Mouse (Mus musculus): Measurements from ENCODE around the gene Dnm3. TPM values are rescaled to one million over a fixed set of nuclear protein-coding genes. Genes with fewer than 3 reads are reported as not detected.
A peak's percentile ranks its signal among the peaks of the same experiment; 100 is the strongest.

The Dnm3 gene
- polyA plus RNA-seq, 1 experiment from 2014 or later: 25.7 TPM

GRCm38 (mm10) chr1:162274674-162275248 lies 203.1 kb downstream of the Dnm3 start:
- H3K36me3 ChIP-seq: no peaks in the 10 kb centered on the region
- no peak overlapping the region for H3K4me2 ChIP-seq (replicated peaks)
- H3K27ac ChIP-seq: no peak overlapping the region
- no peak overlapping the region for H3K4me3 ChIP-seq
- no peaks in the 10 kb centered on the region for H3K4me1 ChIP-seq
- WGBS: 90% methylated on average over 11 of the region's 11 CpGs
- H3K9me3 ChIP-seq (replicated peaks): no peaks in the 10 kb centered on the region
- no peak for ATAC-seq (ENCODE audit: low FRiP score)
- H3K27me3 ChIP-seq: no peaks in the 10 kb centered on the region
- no peak overlapping the region for H3K9ac ChIP-seq

DNA sequence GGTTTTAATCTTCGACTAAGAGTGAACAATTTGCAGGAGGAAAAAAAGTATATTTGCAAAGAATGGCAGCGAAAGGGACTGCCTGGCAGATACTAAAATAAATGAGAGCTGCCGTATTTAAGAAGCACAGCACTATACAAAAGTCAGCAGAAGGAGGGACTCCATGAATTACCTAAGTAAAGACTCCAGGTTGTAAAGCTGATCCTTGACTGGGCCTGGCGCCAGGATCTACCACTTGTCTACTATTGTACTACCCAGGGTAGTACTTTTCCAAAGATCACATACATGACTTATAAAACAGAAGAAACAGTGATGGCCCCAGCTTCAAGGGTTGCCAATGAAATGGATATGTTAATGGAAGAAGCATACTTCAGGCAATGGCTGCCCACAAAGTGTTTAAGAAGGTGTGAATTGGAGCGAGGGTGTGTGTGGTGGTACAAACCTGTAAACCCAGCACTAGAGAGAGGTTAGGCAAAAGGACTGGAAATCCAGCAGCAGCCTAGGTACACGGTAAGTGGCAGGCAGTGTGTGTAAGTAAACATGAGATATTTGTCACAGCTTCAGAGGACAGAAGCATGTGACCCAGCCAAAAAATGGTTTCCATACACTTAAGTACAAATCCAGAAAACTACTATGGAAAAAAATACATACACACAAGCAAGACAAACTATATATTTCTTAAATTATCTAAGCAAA lies 220.8 kb downstream of the Dnm3 start:
- Histone ChIP-seq H3K4me1 (peaks cover 14% of the 10 kb centered on the region), H3K27ac (no peak overlapping the region), H3K36me3 (no peaks in the 10 kb centered on the region), H3K9me3 (replicated peaks) (no peaks in the 10 kb centered on the region), H3K9ac (no peak overlapping the region), H3K4me2 (replicated peaks) (no peak overlapping the region), H3K4me3 (no peak overlapping the region), H3K27me3 (no peaks in the 10 kb centered on the region)
- no peak for ATAC-seq (ENCODE audit: low FRiP score)
- 90% methylated on average over 6 of the region's 6 CpGs for WGBS

- WGBS: 24% methylated on average over 5 of the region's 5 CpGs
- Histone ChIP-seq H3K36me3 (no peaks in the 10 kb centered on the region), H3K27ac (peak overlapping the region; percentile 40; the same call in 1 of the 2 replicates), H3K27me3 (no peaks in the 10 kb centered on the region), H3K4me2 (replicated peaks) (no peak overlapping the region), H3K4me1 (peaks cover 14% of the 10 kb centered on the region), H3K4me3 (no peak overlapping the region), H3K9me3 (replicated peaks) (no peaks in the 10 kb centered on the region), H3K9ac (no peak overlapping the region)
- ATAC-seq (ENCODE audit: low FRiP score): peak; percentile 84
Measured at GRCm38 (mm10) chr1:162254944-162255343, 222.9 kb downstream of the Dnm3 start.

DNA sequence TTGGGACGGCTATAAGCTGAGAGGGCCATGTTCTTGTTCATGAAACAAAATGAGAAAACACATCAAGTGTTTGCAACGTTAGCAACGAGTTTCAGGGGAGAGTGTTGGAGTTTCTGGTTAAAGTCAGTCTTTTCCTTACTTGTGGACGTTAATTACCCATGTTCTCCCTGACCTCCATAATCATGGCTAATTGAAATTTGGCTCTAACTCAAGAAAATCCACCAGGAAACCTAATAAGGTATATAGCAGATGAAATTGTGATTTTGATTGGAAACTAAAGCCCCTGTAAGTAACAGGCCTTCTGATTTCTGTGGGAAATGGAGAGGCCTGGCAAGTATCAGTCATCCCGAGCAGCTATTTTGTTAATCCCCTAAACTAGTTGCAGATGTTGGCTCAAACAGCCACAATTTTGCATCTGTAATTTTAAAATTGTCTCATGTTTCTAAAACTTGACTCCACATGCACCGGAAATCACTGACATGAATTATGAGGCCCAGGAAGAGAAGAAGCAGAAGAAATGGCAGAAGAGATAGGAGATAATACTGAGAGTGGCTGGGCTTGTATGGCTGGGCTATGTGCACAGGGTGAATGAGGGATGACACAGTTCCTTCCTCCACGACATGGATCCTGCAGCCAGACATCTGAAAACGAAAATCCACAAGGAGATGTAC lies 223.7 kb downstream of the Dnm3 start:
- Histone ChIP-seq H3K4me3 (no peak overlapping the region), H3K9me3 (replicated peaks) (no peaks in the 10 kb centered on the region), H3K27me3 (no peaks in the 10 kb centered on the region), H3K9ac (no peak overlapping the region), H3K27ac (peak overlapping the region; percentile 64; the same call in 1 of the 2 replicates), H3K4me1 (peaks cover 14% of the 10 kb centered on the region), H3K4me2 (replicated peaks) (no peak overlapping the region), H3K36me3 (no peaks in the 10 kb centered on the region)
- 73% methylated on average over 8 of the region's 8 CpGs for WGBS
- ATAC-seq (ENCODE audit: low FRiP score): no peak

DNA sequence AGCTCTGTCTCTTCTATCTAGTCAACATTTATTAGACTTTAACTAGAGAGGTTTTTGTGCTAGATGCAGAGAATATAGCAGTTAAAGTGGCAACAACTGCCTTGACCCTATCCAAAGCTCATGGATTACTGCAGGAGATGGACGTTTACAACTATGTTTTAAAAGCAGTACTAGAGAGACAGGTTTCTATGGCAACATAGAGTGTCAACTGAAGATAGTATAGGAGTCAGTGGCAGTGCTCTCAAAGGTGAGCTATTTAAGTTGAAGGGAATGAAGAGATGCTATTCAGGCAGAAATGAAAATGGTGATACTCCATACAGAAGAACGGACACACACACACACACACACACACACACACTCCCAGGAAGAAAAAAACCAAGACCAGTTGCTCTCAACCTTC lies 225.0 kb downstream of the Dnm3 start:
- no peak overlapping the region for H3K4me2 ChIP-seq (replicated peaks)
- no peak overlapping the region for H3K9ac ChIP-seq
- no peak overlapping the region for H3K27ac ChIP-seq
- 80% methylated on average over 2 of the region's 2 CpGs for WGBS
- H3K36me3 ChIP-seq: no peaks in the 10 kb centered on the region
- H3K4me1 ChIP-seq: peaks cover 14% of the 10 kb centered on the region
- H3K9me3 ChIP-seq (replicated peaks): no peaks in the 10 kb centered on the region
- no peak overlapping the region for H3K4me3 ChIP-seq
- H3K27me3 ChIP-seq: no peaks in the 10 kb centered on the region
- no peak for ATAC-seq (ENCODE audit: low FRiP score)

GRCm38 (mm10) chr1:162247216-162247615 lies 230.6 kb downstream of the Dnm3 start:
- Histone ChIP-seq H3K4me1 (no peaks in the 10 kb centered on the region), H3K36me3 (no peaks in the 10 kb centered on the region), H3K9me3 (replicated peaks) (no peaks in the 10 kb centered on the region), H3K4me3 (no peak overlapping the region), H3K9ac (no peak overlapping the region), H3K4me2 (replicated peaks) (no peak overlapping the region), H3K27me3 (no peaks in the 10 kb centered on the region), H3K27ac (no peak overlapping the region)
- 91% methylated on average over 5 of the region's 5 CpGs for WGBS
- no peak for ATAC-seq (ENCODE audit: low FRiP score)

DNA sequence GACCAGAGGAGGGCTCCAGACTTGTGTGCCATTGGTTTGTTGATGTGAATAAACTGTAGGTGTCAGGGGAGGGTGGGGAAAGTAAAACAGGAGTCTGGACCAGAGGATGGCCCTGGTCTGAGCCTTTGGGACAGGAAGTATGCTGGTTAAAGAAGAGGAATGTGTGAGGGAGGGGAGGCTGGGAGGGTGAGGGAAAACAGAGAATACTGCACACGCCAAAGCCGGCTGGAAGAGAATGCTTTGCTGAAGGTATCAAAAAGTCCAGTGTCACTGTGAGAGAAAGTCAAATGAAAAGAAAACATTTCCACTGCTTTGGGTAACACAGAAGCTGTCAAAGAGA lies 234.2 kb downstream of the Dnm3 start:
- no peaks in the 10 kb centered on the region for H3K27me3 ChIP-seq
- no peak for ATAC-seq (ENCODE audit: low FRiP score)
- H3K36me3 ChIP-seq: no peaks in the 10 kb centered on the region
- no peak overlapping the region for H3K9ac ChIP-seq
- no peak overlapping the region for H3K27ac ChIP-seq
- H3K4me1 ChIP-seq: no peaks in the 10 kb centered on the region
- WGBS: 55% methylated on average over 2 of the region's 2 CpGs
- no peak overlapping the region for H3K4me2 ChIP-seq (replicated peaks)
- H3K4me3 ChIP-seq: no peak overlapping the region
- H3K9me3 ChIP-seq (replicated peaks): no peaks in the 10 kb centered on the region

DNA sequence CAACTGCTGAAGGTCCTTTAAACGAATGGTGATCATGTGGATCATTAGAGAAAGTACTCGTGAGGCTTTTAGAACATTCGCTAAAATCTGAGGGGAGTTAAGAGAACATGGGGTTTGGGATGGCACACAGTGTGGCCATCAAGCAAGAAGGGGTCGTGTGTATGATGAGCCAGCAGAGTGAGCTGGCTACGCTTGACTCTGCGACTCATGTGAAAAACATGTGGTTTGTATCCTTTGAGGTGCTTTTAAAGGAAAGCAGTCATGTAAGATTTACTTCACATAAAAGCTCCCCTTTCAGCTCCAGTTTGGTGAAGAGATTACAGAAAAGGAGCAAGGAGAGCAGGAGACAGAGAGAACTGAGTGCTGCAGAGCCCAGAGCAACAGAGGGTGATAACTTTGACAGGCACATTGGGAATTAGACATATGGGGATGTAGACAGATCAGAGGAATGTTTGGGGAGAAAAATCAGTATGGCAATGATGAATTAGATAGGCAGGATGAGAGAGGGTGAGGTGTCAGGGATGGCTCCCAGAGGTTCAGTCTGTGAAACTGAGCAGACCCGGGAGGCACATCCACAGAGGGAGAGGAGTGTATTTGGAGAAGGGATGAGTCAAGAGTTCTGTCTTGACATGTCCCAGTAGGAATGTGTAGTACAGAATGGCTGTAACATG lies 234.7 kb downstream of the Dnm3 start:
- Histone ChIP-seq H3K4me2 (replicated peaks) (no peak overlapping the region), H3K27ac (no peak overlapping the region), H3K9ac (no peak overlapping the region), H3K9me3 (replicated peaks) (no peaks in the 10 kb centered on the region), H3K27me3 (no peaks in the 10 kb centered on the region), H3K36me3 (no peaks in the 10 kb centered on the region), H3K4me3 (no peak overlapping the region), H3K4me1 (no peaks in the 10 kb centered on the region)
- WGBS: 73% methylated on average over 7 of the region's 7 CpGs
- ATAC-seq (ENCODE audit: low FRiP score): no peak

- ATAC-seq (ENCODE audit: low FRiP score): no peak
Measured at GRCm38 (mm10) chr1:162240720-162241119, 237.1 kb downstream of the Dnm3 start.

GRCm38 (mm10) chr1:162238646-162239045 lies 239.2 kb downstream of the Dnm3 start:
- H3K4me3 ChIP-seq: no peak overlapping the region
- no peaks in the 10 kb centered on the region for H3K9me3 ChIP-seq (replicated peaks)
- H3K4me2 ChIP-seq (replicated peaks): no peak overlapping the region
- 64% methylated on average over 3 of the region's 3 CpGs for WGBS
- no peak for ATAC-seq (ENCODE audit: low FRiP score)
- H3K27me3 ChIP-seq: no peaks in the 10 kb centered on the region
- no peaks in the 10 kb centered on the region for H3K36me3 ChIP-seq
- H3K9ac ChIP-seq: no peak overlapping the region
- no peaks in the 10 kb centered on the region for H3K4me1 ChIP-seq
- H3K27ac ChIP-seq: no peak overlapping the region

More at GRCm38 (mm10) chr1:162240720-162241119, 237.1 kb downstream of the Dnm3 start:
- H3K27ac ChIP-seq: no peak overlapping the region
- no peaks in the 10 kb centered on the region for H3K27me3 ChIP-seq
- no peaks in the 10 kb centered on the region for H3K9me3 ChIP-seq (replicated peaks)
- 92% methylated on average over 4 of the region's 4 CpGs for WGBS
- no peaks in the 10 kb centered on the region for H3K36me3 ChIP-seq
- H3K9ac ChIP-seq: no peak overlapping the region
- no peak overlapping the region for H3K4me3 ChIP-seq
- no peaks in the 10 kb centered on the region for H3K4me1 ChIP-seq
- no peak overlapping the region for H3K4me2 ChIP-seq (replicated peaks)

DNA sequence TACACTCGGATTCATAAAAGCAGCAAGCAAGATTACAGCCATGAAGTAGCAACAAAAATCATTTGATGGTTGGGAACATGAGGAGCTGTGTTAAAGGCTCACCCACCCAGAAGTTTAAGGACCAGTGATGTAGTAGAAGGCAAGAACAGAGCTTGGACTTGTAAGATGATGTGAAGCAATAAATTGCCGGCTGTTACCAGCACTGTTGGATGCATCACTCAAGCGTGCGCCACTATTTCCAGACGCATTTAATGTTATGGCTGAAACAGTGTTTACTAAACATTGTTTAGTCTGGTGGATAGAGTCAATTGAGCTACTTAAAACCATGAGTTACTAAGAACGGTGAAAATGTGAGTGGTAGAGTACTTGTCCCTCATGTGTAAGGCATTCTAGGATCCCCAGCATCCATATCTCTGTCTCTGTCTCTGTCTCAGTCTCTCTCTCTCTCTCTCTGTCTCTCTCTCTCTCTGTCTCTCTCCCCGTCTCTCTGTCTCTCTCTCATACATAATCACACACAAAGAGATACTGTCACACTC lies 241.1 kb downstream of the Dnm3 start:
- no peak for ATAC-seq (ENCODE audit: low FRiP score)
- Histone ChIP-seq H3K9me3 (replicated peaks) (no peaks in the 10 kb centered on the region), H3K4me1 (no peaks in the 10 kb centered on the region), H3K36me3 (no peaks in the 10 kb centered on the region), H3K9ac (no peak overlapping the region), H3K27ac (no peak overlapping the region), H3K4me2 (replicated peaks) (no peak overlapping the region), H3K27me3 (no peaks in the 10 kb centered on the region), H3K4me3 (no peak overlapping the region)
- 88% methylated on average over 7 of the region's 7 CpGs for WGBS

DNA sequence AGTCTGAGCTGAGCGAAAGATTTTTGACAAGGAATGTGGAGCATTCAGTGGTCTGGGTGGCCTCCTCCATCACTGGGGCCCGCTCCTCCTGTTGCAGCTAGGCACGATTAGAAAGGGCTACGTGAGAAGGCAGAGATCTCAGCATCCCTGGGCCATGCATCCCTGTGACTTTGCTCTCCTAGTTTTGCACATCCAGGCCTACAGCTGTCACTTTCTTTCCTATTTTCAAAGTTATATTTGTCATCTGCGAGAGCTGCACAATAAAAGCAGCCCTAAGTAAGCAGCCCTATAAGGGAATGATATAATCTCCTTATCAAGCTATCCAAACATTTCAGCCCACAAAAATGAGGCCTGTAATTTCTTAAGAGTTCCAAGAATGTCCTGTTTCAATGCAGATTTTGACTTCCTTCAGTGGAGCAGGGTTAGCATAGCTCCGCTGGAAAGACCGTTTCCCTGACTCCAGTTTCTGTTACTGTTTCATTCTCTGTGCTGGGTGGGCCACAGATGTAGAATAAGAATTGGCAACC lies 252.2 kb downstream of the Dnm3 start:
- no peak overlapping the region for H3K9ac ChIP-seq
- WGBS: 75% methylated on average over 7 of the region's 7 CpGs

More for the DNA sequence above, 252.2 kb downstream of the Dnm3 start:
- Histone ChIP-seq H3K4me3 (no peak overlapping the region), H3K36me3 (no peaks in the 10 kb centered on the region), H3K4me2 (replicated peaks) (no peak overlapping the region), H3K27me3 (no peaks in the 10 kb centered on the region), H3K27ac (peak overlapping the region; percentile 26; the same call in 1 of the 2 replicates), H3K4me1 (0 out of 2 replicates have a peak, but pooled peaks cover 4% of the 10 kb centered on the region), H3K9me3 (replicated peaks) (no peaks in the 10 kb centered on the region)
- ATAC-seq (ENCODE audit: low FRiP score): no peak

Measured in hindbrain, embryonic 12.5 days (tissue).